15 mouse cellular contexts compared by ENCODE assay signal in genomic region chr6:108228601-108229000, GRCm38 (mm10).
"Had no signal": no experiment of that assay in that cellular context is flagged by ENCODE, and none has a peak within 500 bp of the region (broad histone marks: within the 10 kb centered on the region; RNA-seq: fewer than 3 reads in every experiment).

No protein-coding gene starts in this region.

- DNase-seq: kidney, postnatal 10 days; layer of hippocampus, postnatal 36 days; liver, embryonic 13.5 days; lung, adult 2 months; retina, postnatal 1 day; thymus, adult 2 months; thymus, postnatal 14 days; thymus, postnatal 4 days had no signal

- H3K36me3 ChIP-seq: kidney, embryonic 15.5 days; liver, embryonic 13.5 days; neural tube, embryonic 13.5 days had no signal

- H3K4me2 ChIP-seq: kidney, embryonic 15.5 days; liver, embryonic 13.5 days; neural tube, embryonic 13.5 days had no signal

- H3K9me3 ChIP-seq: kidney, embryonic 15.5 days; liver, embryonic 13.5 days; neural tube, embryonic 13.5 days had no signal

- H3K27me3 ChIP-seq: kidney, embryonic 15.5 days; liver, embryonic 13.5 days; neural tube, embryonic 13.5 days had no signal

- H3K4me3 ChIP-seq: kidney, embryonic 15.5 days; left cerebral cortex, adult 2 months; liver, embryonic 13.5 days; myocyte; neural tube, embryonic 13.5 days had no signal

- H3K9ac ChIP-seq: kidney, embryonic 15.5 days; liver, embryonic 13.5 days; neural tube, embryonic 13.5 days had no signal

- ATAC-seq: midbrain, embryonic 16.5 days had no signal

- H3K27ac ChIP-seq: kidney, embryonic 15.5 days; left cerebral cortex, adult 2 months; liver, embryonic 13.5 days; macrophage; neural tube, embryonic 13.5 days; stomach, postnatal 0 days had no signal
